Mouse (Mus musculus): Measurements from ENCODE around the gene Adarb2.

- TF ChIP-seq POLR2A (IDR thresholded peaks at IDR 0.05; ENCODE audit: low read depth, low read length): no peak
- peak; percentile 58; the same call in 1 of the 2 replicates for TF ChIP-seq CTCF (IDR thresholded peaks at IDR 0.05; ENCODE audit: extremely low read depth, insufficient read depth, insufficient read length, insufficient replicate concordance)
These were observed 582.5 kb downstream of the Adarb2 start for GRCm38 (mm10) chr13:8785185-8785584.

Measured in spleen, adult 2 months (tissue).